Mouse (Mus musculus): Measurements from ENCODE around the gene 1700024B05Rik. TPM values are rescaled to one million over a fixed set of nuclear protein-coding genes. Genes with fewer than 3 reads are reported as not detected.

Gene 1700024B05Rik
- not detected for polyA plus RNA-seq (2014; fragmentation: Illumina TruSeq; extraction: RNeasy Lipid Tissue Mini Kit (QIAGEN cat#74804); ENCODE audit: low read depth, low replicate concordance)

DNA sequence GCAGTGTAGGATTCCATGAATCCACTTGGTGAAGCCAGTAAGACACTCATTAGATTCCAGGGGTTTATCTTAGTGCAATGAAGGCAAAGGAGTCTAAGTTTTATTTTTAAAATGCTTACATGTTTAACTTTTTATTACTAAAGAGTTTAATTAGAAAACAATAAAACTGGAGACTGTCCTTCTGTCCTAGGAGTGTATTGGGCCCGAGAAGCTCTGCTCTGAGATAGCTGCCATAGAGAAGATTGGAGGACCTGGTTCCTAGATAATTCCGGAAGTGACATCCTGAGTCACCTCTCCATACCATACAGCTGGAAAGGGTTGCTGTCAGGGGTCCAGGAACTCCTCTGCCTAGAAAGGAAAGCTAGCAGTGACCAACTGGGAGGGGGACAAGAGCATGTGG is at the start of gene 1700024B05Rik:
Gene 1700024B05Rik, plus strand, starts transcription at position 301 of the 400 bp plus-strand sequence.

GRCm38 (mm10) chr14:41907190-41907589 is 36.6 kb upstream of the 1700024B05Rik start, which contains the start of gene Gm7980:
Gene Gm7980 (minus strand): TSS chr14:41907290.

DNA sequence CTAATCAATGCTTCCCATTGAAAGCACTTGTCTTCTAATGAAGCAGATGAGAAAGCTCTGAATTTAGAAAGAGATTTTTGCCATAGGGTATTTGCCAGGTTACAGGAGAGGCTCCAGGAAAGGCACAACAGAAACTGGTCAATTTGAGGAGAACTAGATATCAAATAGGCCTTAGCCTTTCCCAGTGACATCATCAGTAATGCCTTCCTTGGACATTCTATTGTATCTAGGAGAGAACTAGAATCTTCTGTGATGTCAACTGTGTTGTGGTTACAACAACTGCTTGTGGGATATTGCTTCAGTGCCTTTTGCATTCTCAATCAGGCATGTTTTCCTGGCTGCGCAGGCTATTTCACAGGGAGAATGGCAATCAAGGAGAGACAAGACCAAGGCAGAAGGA is 19.1 kb upstream of the 1700024B05Rik start, which contains the start of gene 1700049E17Rik1:
Gene 1700049E17Rik1, plus strand, starts transcription at position 301 of the 400 bp plus-strand sequence.

GRCm38 (mm10) chr14:41967827-41968226 is 24.0 kb downstream of the 1700024B05Rik start, which contains the start of gene Gm6401:
Gene Gm6401 (minus strand): TSS chr14:41967927.

DNA sequence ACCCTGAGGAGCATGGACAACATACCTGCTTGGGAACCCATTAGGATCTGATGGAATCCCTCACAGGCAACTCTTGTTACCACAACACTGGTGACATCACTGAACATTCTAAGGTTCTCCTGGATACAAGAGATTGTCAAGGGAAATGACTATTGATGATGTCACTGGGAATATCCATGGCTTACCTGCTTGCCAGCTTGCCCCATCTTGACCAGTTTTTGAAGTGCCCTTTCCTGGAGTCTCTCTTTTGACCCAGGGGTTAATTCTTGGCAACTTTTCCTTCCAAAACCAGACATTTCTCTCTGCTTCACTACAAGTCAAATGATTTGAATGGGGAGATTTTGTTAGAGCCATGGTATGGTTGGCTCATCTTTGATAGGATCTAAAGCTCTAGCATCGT is 39.4 kb downstream of the 1700024B05Rik start, which contains the start of gene Gm3543:
Gene Gm3543, minus strand, starts transcription at position 101 of the 400 bp plus-strand sequence.

Other genes with a start within 250 kb of the 1700024B05Rik start
- not detected for gene Gm8068, start 242.1 kb upstream of the 1700024B05Rik start, polyA plus RNA-seq (2014; fragmentation: Illumina TruSeq; extraction: RNeasy Lipid Tissue Mini Kit (QIAGEN cat#74804); ENCODE audit: low read depth, low replicate concordance)
- not detected for gene Gm7929, start 193.4 kb upstream of the 1700024B05Rik start, polyA plus RNA-seq (2014; fragmentation: Illumina TruSeq; extraction: RNeasy Lipid Tissue Mini Kit (QIAGEN cat#74804); ENCODE audit: low read depth, low replicate concordance)
- not detected for gene Gm47189, start 171.6 kb upstream of the 1700024B05Rik start, polyA plus RNA-seq (2014; fragmentation: Illumina TruSeq; extraction: RNeasy Lipid Tissue Mini Kit (QIAGEN cat#74804); ENCODE audit: low read depth, low replicate concordance)
- gene Gm7980, start 36.7 kb upstream of the 1700024B05Rik start, polyA plus RNA-seq (2014; fragmentation: Illumina TruSeq; extraction: RNeasy Lipid Tissue Mini Kit (QIAGEN cat#74804); ENCODE audit: low read depth, low replicate concordance), result not detected
- gene 1700049E17Rik1, start 19.0 kb upstream of the 1700024B05Rik start, polyA plus RNA-seq (2014; fragmentation: Illumina TruSeq; extraction: RNeasy Lipid Tissue Mini Kit (QIAGEN cat#74804); ENCODE audit: low read depth, low replicate concordance), result not detected
- not detected for gene Gm6401, start 23.9 kb downstream of the 1700024B05Rik start, polyA plus RNA-seq (2014; fragmentation: Illumina TruSeq; extraction: RNeasy Lipid Tissue Mini Kit (QIAGEN cat#74804); ENCODE audit: low read depth, low replicate concordance)
- gene Gm3543, start 39.3 kb downstream of the 1700024B05Rik start, polyA plus RNA-seq (2014; fragmentation: Illumina TruSeq; extraction: RNeasy Lipid Tissue Mini Kit (QIAGEN cat#74804); ENCODE audit: low read depth, low replicate concordance), result not detected
- gene Gm7951, start 173.4 kb downstream of the 1700024B05Rik start, polyA plus RNA-seq (2014; fragmentation: Illumina TruSeq; extraction: RNeasy Lipid Tissue Mini Kit (QIAGEN cat#74804); ENCODE audit: low read depth, low replicate concordance), result not detected
- gene Gm17027, start 218.6 kb downstream of the 1700024B05Rik start, polyA plus RNA-seq (2014; fragmentation: Illumina TruSeq; extraction: RNeasy Lipid Tissue Mini Kit (QIAGEN cat#74804); ENCODE audit: low read depth, low replicate concordance), result not detected
- not detected for gene Gm3573, start 246.8 kb downstream of the 1700024B05Rik start, polyA plus RNA-seq (2014; fragmentation: Illumina TruSeq; extraction: RNeasy Lipid Tissue Mini Kit (QIAGEN cat#74804); ENCODE audit: low read depth, low replicate concordance)

Measured in kidney, adult 10 weeks (tissue).